22 mouse cellular contexts compared by ENCODE assay signal in genomic region chrX:166214576-166214975, GRCm38 (mm10). TPM values are rescaled to one million over a fixed set of nuclear protein-coding genes. Genes with fewer than 3 reads are reported as not detected.
DNase-seq lines count a peak whose midpoint lies in the region; ATAC-seq lines count a peak whose summit lies in the region.
"Had no signal": no experiment of that assay in that cellular context is flagged by ENCODE, and none has a peak within 500 bp of the region (broad histone marks: within the 10 kb centered on the region; RNA-seq: fewer than 3 reads in every experiment).

No protein-coding gene starts in this region.

- H3K9me3 ChIP-seq in forebrain, embryonic 16.5 days (ENCODE audit: control insufficient read depth, low read length): no peaks in the 10 kb centered on the region
- no peaks in the 10 kb centered on the region for H3K9me3 ChIP-seq in forebrain, embryonic 10.5 days
- H3K9me3 ChIP-seq: embryonic facial prominence, embryonic 12.5 days; forebrain, embryonic 12.5 days; G1E; heart, embryonic 13.5 days; hindbrain, embryonic 15.5 days had no signal

- peak; percentile 50; the same call in 1 of the 2 replicates for ATAC-seq in forebrain, embryonic 16.5 days
- ATAC-seq: CD4-positive, CD25-positive, alpha-beta regulatory T cell, adult 4 months had no signal

- intact Hi-C loops in left cerebral cortex, postnatal 36 days (cut with DNase I): no loop called here
- intact Hi-C loops in left cerebral cortex, postnatal 14 days (cut with DNase I): no loop called here

- no peaks in the 10 kb centered on the region for H3K36me3 ChIP-seq in forebrain, embryonic 16.5 days (ENCODE audit: control insufficient read depth, insufficient read depth)
- no peaks in the 10 kb centered on the region for H3K36me3 ChIP-seq in forebrain, embryonic 10.5 days (replicated peaks)
- H3K36me3 ChIP-seq: embryonic facial prominence, embryonic 12.5 days; forebrain, embryonic 12.5 days; G1E; heart, embryonic 13.5 days; hindbrain, embryonic 15.5 days had no signal

- no peak for DNase-seq in forebrain, embryonic 10.5 days (ENCODE audit: extremely low spot score, low spot score)
- peak; percentile 38 for DNase-seq in left cerebral cortex, adult 11 months (ENCODE audit: low spot score)
- no peak for DNase-seq in left cerebral cortex, postnatal 36 days (ENCODE audit: low spot score in 2 of 2)
- DNase-seq in brain, adult 2 months (ENCODE audit: low read depth, low spot score): peak; percentile 78
- DNase-seq in left cerebral cortex, postnatal 14 days (ENCODE audit: low spot score in 2 of 2): peak; percentile 8 to 69
- DNase-seq in layer of hippocampus, postnatal 36 days: no peak
- DNase-seq: adrenal gland, adult 8-10 months; adrenal gland, postnatal 36 days; B cell, adult 2 months; cerebellum, adult 11-12 months; cerebellum, adult 9-10 months; cerebellum, postnatal 25 days; gastrocnemius, postnatal 36 days; heart, adult 11 months; heart, postnatal 36 days had no signal

- 66% methylated on average over 2 of the region's 2 CpGs for WGBS in forebrain, embryonic 16.5 days
- WGBS in forebrain, embryonic 10.5 days: 79% methylated on average over 2 of the region's 2 CpGs

- no peaks in the 10 kb centered on the region for H3K4me1 ChIP-seq in forebrain, embryonic 16.5 days (replicated peaks; ENCODE audit: control insufficient read depth, insufficient read depth, low read length)
- H3K4me1 ChIP-seq in forebrain, embryonic 10.5 days: no peaks in the 10 kb centered on the region
- H3K4me1 ChIP-seq: embryonic facial prominence, embryonic 12.5 days; forebrain, embryonic 12.5 days; heart, embryonic 13.5 days; hindbrain, embryonic 15.5 days had no signal

- H3K4me2 ChIP-seq in forebrain, embryonic 16.5 days (ENCODE audit: low read length): no peak overlapping the region
- H3K4me2 ChIP-seq: embryonic facial prominence, embryonic 12.5 days; forebrain, embryonic 12.5 days; heart, embryonic 13.5 days; hindbrain, embryonic 15.5 days had no signal

- H3K4me3 ChIP-seq in forebrain, embryonic 16.5 days (replicated peaks; ENCODE audit: low read length): no peak overlapping the region
- H3K4me3 ChIP-seq in forebrain, embryonic 10.5 days: no peak overlapping the region
- H3K4me3 ChIP-seq: embryonic facial prominence, embryonic 12.5 days; forebrain, embryonic 12.5 days; heart, embryonic 13.5 days; hindbrain, embryonic 15.5 days had no signal

- H3K27ac ChIP-seq in forebrain, embryonic 16.5 days (ENCODE audit: low read length): no peak overlapping the region
- no peak overlapping the region for H3K27ac ChIP-seq in forebrain, embryonic 10.5 days
- H3K27ac ChIP-seq: embryonic facial prominence, embryonic 12.5 days; forebrain, embryonic 12.5 days; heart, embryonic 13.5 days; hindbrain, embryonic 15.5 days had no signal

- no peak overlapping the region for H3K9ac ChIP-seq in forebrain, embryonic 16.5 days (replicated peaks; ENCODE audit: low read depth, low read length)
- H3K9ac ChIP-seq: embryonic facial prominence, embryonic 12.5 days; forebrain, embryonic 12.5 days; heart, embryonic 13.5 days; hindbrain, embryonic 15.5 days had no signal

- H3K27me3 ChIP-seq in forebrain, embryonic 16.5 days (replicated peaks; ENCODE audit: control insufficient read depth, insufficient read depth, low read length): no peaks in the 10 kb centered on the region
- H3K27me3 ChIP-seq in forebrain, embryonic 10.5 days (ENCODE audit: poor library complexity, severe bottlenecking): peaks cover 90% of the 10 kb centered on the region
- H3K27me3 ChIP-seq: hindbrain, embryonic 15.5 days had no signal

RNA-seq across cellular contexts. Expression of gene Gpm6b, which starts 24.1 kb away (rescaled TPM):
- 441 and 505 TPM in 2 replicates for polyA plus RNA-seq in forebrain, embryonic 16.5 days (2015; fragmentation: Nextera tagmentation; extraction: Ambion mirVana)
- 37.1 and 43.5 TPM in 2 replicates for polyA plus RNA-seq in forebrain, embryonic 10.5 days (2016; fragmentation: Nextera tagmentation; extraction: Ambion mirVana)
- 100 to 1,000 TPM; 654 to 678 TPM for total RNA-seq in left cerebral cortex, postnatal 36 days (2021)
- 100 to 1,000 TPM; 816 to 904 TPM for total RNA-seq in left cerebral cortex, postnatal 14 days (2021)
- 100 to 1,000 TPM; 698 to 732 TPM for total RNA-seq in layer of hippocampus, postnatal 36 days (2021)
- polyA plus RNA-seq: G1E had no signal

RNA-seq across cellular contexts. Expression of gene Gemin8, which starts 44.3 kb away (rescaled TPM):
- polyA plus RNA-seq in forebrain, embryonic 16.5 days (2015; fragmentation: Nextera tagmentation; extraction: Ambion mirVana): 9.2 and 9.7 TPM in 2 replicates
- 16.8 and 18.3 TPM in 2 replicates for polyA plus RNA-seq in forebrain, embryonic 10.5 days (2016; fragmentation: Nextera tagmentation; extraction: Ambion mirVana)
- total RNA-seq in left cerebral cortex, postnatal 36 days (2021): 10 to 100 TPM; 10.7 to 12.8 TPM
- total RNA-seq in left cerebral cortex, postnatal 14 days (2021): 10 to 100 TPM; 10.7 to 12.3 TPM
- total RNA-seq in layer of hippocampus, postnatal 36 days (2021): 10 to 100 TPM in 1 of 2 experiments, 1 to 10 TPM in 1; 9.9 to 13.6 TPM

Comparison
In these comparisons a context has a peak if more than half of its experiments do, and no peak if none do; other contexts are left out.
1. DNase-seq: peak in left cerebral cortex, adult 11 months (single experiment), brain, adult 2 months (single experiment) and left cerebral cortex, postnatal 14 days (2 of 2); none in forebrain, embryonic 10.5 days (single experiment), left cerebral cortex, postnatal 36 days (0 of 2) and layer of hippocampus, postnatal 36 days (0 of 2).